Mouse (Mus musculus): Measurements from ENCODE around the gene Kif16b. TPM values are rescaled to one million over a fixed set of nuclear protein-coding genes. Genes with fewer than 3 reads are reported as not detected.

Kif16b gene
- polyA plus RNA-seq, 1 experiment from 2014 or later: 10.5 TPM

GRCm38 (mm10) chr2:142764276-142764675 lies 137.1 kb downstream of the Kif16b start:
- Histone ChIP-seq H3K9me3 (ENCODE audit: control insufficient read depth, low read length) (no peaks in the 10 kb centered on the region), H3K4me3 (ENCODE audit: low read length) (no peak overlapping the region), H3K27me3 (ENCODE audit: control insufficient read depth, insufficient read depth, low read depth, low read length) (no peaks in the 10 kb centered on the region), H3K27ac (ENCODE audit: low read length) (no peak overlapping the region), H3K9ac (ENCODE audit: low read length) (no peak overlapping the region), H3K36me3 (ENCODE audit: control insufficient read depth, insufficient read depth, low read length) (no peaks in the 10 kb centered on the region), H3K4me2 (ENCODE audit: low read depth, low read length) (no peak overlapping the region), H3K4me1 (replicated peaks; ENCODE audit: control insufficient read depth, insufficient read depth, low read length) (no peaks in the 10 kb centered on the region)
- no peak for ATAC-seq (ENCODE audit: low read depth)
- WGBS: 46% methylated on average over 1 of the region's 2 CpGs

DNA sequence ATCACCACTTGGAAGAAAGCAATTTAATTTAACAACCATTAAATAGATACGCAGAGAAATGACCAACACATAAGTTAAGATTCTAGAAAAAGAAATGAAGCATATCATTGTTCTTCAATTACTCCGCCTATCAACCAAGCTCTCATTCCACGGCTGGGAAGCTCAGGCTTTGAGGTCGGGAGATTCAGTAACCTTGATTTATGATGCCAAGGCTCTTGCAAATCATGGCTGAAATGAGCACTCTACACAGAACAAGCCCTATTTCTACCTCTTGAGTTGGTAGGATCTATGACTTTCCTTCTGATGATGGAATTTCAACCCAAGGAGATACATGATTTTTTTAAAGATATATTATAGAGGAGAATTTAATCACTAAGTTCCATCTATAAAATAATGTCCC lies 140.5 kb downstream of the Kif16b start:
- Histone ChIP-seq H3K36me3 (ENCODE audit: control insufficient read depth, insufficient read depth, low read length) (no peaks in the 10 kb centered on the region), H3K27ac (ENCODE audit: low read length) (no peak overlapping the region), H3K9me3 (ENCODE audit: control insufficient read depth, low read length) (no peaks in the 10 kb centered on the region), H3K27me3 (ENCODE audit: control insufficient read depth, insufficient read depth, low read depth, low read length) (no peaks in the 10 kb centered on the region), H3K4me2 (ENCODE audit: low read depth, low read length) (no peak overlapping the region), H3K4me3 (ENCODE audit: low read length) (no peak overlapping the region), H3K4me1 (replicated peaks; ENCODE audit: control insufficient read depth, insufficient read depth, low read length) (no peaks in the 10 kb centered on the region), H3K9ac (ENCODE audit: low read length) (no peak overlapping the region)
- no peak for ATAC-seq (ENCODE audit: low read depth)
- 75% methylated on average over 4 of the region's 4 CpGs for WGBS

- no peak for ATAC-seq (ENCODE audit: low read depth)
- Histone ChIP-seq H3K4me1 (replicated peaks; ENCODE audit: control insufficient read depth, insufficient read depth, low read length) (no peaks in the 10 kb centered on the region), H3K9me3 (ENCODE audit: control insufficient read depth, low read length) (no peaks in the 10 kb centered on the region), H3K27me3 (ENCODE audit: control insufficient read depth, insufficient read depth, low read depth, low read length) (no peaks in the 10 kb centered on the region), H3K36me3 (ENCODE audit: control insufficient read depth, insufficient read depth, low read length) (no peaks in the 10 kb centered on the region), H3K27ac (ENCODE audit: low read length) (no peak overlapping the region), H3K4me2 (ENCODE audit: low read depth, low read length) (no peak overlapping the region), H3K4me3 (ENCODE audit: low read length) (no peak overlapping the region), H3K9ac (ENCODE audit: low read length) (no peak overlapping the region)
- WGBS: 88% methylated on average over 4 of the region's 4 CpGs
These were observed 142.1 kb downstream of the Kif16b start for GRCm38 (mm10) chr2:142759192-142759591.

DNA sequence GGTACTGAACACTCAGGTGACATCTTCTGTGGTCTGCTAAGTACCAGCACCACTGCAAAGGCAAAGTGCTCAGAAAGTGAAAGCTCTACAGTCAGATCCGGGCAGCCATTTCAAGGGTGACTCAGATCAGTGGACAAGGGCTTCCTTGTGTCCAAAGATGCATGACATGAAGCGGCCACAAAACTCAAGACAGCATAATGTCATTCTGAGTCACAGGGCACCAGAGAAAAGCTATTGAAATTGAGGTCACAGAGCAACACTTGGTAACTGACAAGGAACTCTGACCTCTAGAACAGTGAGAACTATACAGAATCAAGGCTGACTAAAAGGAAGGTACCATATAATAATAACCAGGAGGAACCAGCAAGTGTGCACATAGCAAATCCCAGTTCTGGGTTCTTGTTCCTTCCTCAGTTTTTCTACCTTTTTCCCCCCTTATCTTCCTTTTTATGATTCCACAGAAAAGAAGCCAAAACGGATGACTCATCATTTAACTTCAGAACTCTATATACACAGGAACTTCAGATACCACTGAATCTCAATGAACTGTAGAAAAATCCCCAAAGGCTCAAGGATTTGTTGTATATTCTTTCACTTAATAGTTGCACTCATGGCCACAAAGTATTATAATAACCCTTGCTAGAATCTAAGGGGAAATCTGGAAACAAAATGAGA lies 143.1 kb downstream of the Kif16b start:
- H3K27me3 ChIP-seq (ENCODE audit: control insufficient read depth, insufficient read depth, low read depth, low read length): no peaks in the 10 kb centered on the region
- no peak for ATAC-seq (ENCODE audit: low read depth)
- WGBS: 79% methylated on average over 3 of the region's 3 CpGs
- H3K9ac ChIP-seq (ENCODE audit: low read length): no peak overlapping the region
- H3K27ac ChIP-seq (ENCODE audit: low read length): no peak overlapping the region
- H3K9me3 ChIP-seq (ENCODE audit: control insufficient read depth, low read length): no peaks in the 10 kb centered on the region
- H3K4me1 ChIP-seq (replicated peaks; ENCODE audit: control insufficient read depth, insufficient read depth, low read length): no peaks in the 10 kb centered on the region
- H3K4me3 ChIP-seq (ENCODE audit: low read length): no peak overlapping the region
- no peak overlapping the region for H3K4me2 ChIP-seq (ENCODE audit: low read depth, low read length)
- no peaks in the 10 kb centered on the region for H3K36me3 ChIP-seq (ENCODE audit: control insufficient read depth, insufficient read depth, low read length)

- WGBS: 71% methylated on average over 2 of the region's 2 CpGs
- no peak for ATAC-seq (ENCODE audit: low read depth)
- Histone ChIP-seq H3K36me3 (ENCODE audit: control insufficient read depth, insufficient read depth, low read length) (no peaks in the 10 kb centered on the region; the same call in 1 of the 2 replicates), H3K4me2 (ENCODE audit: low read depth, low read length) (no peak overlapping the region), H3K9me3 (ENCODE audit: control insufficient read depth, low read length) (no peaks in the 10 kb centered on the region), H3K4me1 (replicated peaks; ENCODE audit: control insufficient read depth, insufficient read depth, low read length) (no peaks in the 10 kb centered on the region), H3K27ac (ENCODE audit: low read length) (no peak overlapping the region), H3K27me3 (ENCODE audit: control insufficient read depth, insufficient read depth, low read depth, low read length) (no peaks in the 10 kb centered on the region), H3K4me3 (ENCODE audit: low read length) (no peak overlapping the region), H3K9ac (ENCODE audit: low read length) (no peak overlapping the region)
These were observed 162.0 kb downstream of the Kif16b start for GRCm38 (mm10) chr2:142739338-142739737.

DNA sequence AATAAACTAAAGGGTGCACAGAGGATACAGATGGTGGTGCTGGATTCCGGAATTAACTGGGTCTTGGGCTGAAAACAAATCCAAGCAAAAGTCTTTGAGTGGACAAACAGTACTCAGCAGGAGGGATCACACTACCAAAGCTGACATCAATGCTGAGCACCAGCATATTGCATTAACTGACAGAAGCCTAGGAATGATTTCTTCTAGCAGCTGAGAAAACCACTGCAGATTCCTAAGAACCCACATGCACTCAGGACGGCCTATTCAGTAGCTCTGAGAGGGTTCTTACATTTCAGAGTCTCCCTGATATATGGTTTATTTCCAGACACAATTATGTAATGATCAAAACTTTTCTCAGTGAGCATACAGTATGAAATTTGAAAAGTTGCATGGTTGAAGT lies 162.8 kb downstream of the Kif16b start:
- Histone ChIP-seq H3K27me3 (ENCODE audit: control insufficient read depth, insufficient read depth, low read depth, low read length) (no peaks in the 10 kb centered on the region), H3K9me3 (ENCODE audit: control insufficient read depth, low read length) (no peaks in the 10 kb centered on the region), H3K27ac (ENCODE audit: low read length) (no peak overlapping the region), H3K4me3 (ENCODE audit: low read length) (no peak overlapping the region), H3K36me3 (ENCODE audit: control insufficient read depth, insufficient read depth, low read length) (no peaks in the 10 kb centered on the region; the same call in 1 of the 2 replicates), H3K9ac (ENCODE audit: low read length) (no peak overlapping the region), H3K4me1 (replicated peaks; ENCODE audit: control insufficient read depth, insufficient read depth, low read length) (no peaks in the 10 kb centered on the region), H3K4me2 (ENCODE audit: low read depth, low read length) (no peak overlapping the region)
- 80% methylated on average over 2 of the region's 2 CpGs for WGBS
- no peak for ATAC-seq (ENCODE audit: low read depth)

- Histone ChIP-seq H3K4me1 (replicated peaks; ENCODE audit: control insufficient read depth, insufficient read depth, low read length) (peaks cover 10% of the 10 kb centered on the region; the same call in 1 of the 2 replicates), H3K27me3 (ENCODE audit: control insufficient read depth, insufficient read depth, low read depth, low read length) (no peaks in the 10 kb centered on the region), H3K9ac (ENCODE audit: low read length) (no peak overlapping the region), H3K4me2 (ENCODE audit: low read depth, low read length) (no peak overlapping the region), H3K27ac (ENCODE audit: low read length) (no peak overlapping the region), H3K36me3 (ENCODE audit: control insufficient read depth, insufficient read depth, low read length) (no peaks in the 10 kb centered on the region; the same call in 1 of the 2 replicates), H3K9me3 (ENCODE audit: control insufficient read depth, low read length) (no peaks in the 10 kb centered on the region), H3K4me3 (ENCODE audit: low read length) (no peak overlapping the region)
- 84% methylated on average over 3 of the region's 3 CpGs for WGBS
- no peak for ATAC-seq (ENCODE audit: low read depth)
These were observed 165.6 kb downstream of the Kif16b start for GRCm38 (mm10) chr2:142735691-142736090.

DNA sequence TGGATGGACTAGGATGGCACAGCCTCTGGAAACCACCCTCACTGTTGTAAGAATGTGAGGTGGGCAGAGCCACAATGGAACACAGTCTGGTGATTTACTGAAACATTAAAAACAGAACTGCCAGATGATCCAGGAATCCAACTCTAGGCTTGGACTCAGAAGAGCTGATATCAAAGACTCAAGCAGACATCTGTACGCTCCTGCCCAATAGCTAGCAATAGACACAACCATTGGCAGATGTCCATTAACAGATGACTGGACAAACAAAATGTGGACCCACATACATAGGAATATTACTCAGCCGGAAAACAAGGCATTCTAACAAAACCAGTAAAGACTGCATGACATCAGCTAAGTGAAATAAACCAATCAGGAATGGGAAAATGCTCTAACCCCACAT lies 167.3 kb downstream of the Kif16b start:
- H3K4me1 ChIP-seq (replicated peaks; ENCODE audit: control insufficient read depth, insufficient read depth, low read length): peaks cover 10% of the 10 kb centered on the region; the same call in 1 of the 2 replicates
- H3K9me3 ChIP-seq (ENCODE audit: control insufficient read depth, low read length): no peaks in the 10 kb centered on the region
- no peak overlapping the region for H3K9ac ChIP-seq (ENCODE audit: low read length)
- ATAC-seq (ENCODE audit: low read depth): no peak
- H3K4me2 ChIP-seq (ENCODE audit: low read depth, low read length): no peak overlapping the region
- H3K4me3 ChIP-seq (ENCODE audit: low read length): no peak overlapping the region
- WGBS: 93% methylated on average over 2 of the region's 2 CpGs
- H3K27ac ChIP-seq (ENCODE audit: low read length): no peak overlapping the region
- H3K27me3 ChIP-seq (ENCODE audit: control insufficient read depth, insufficient read depth, low read depth, low read length): no peaks in the 10 kb centered on the region
- H3K36me3 ChIP-seq (ENCODE audit: control insufficient read depth, insufficient read depth, low read length): no peaks in the 10 kb centered on the region

DNA sequence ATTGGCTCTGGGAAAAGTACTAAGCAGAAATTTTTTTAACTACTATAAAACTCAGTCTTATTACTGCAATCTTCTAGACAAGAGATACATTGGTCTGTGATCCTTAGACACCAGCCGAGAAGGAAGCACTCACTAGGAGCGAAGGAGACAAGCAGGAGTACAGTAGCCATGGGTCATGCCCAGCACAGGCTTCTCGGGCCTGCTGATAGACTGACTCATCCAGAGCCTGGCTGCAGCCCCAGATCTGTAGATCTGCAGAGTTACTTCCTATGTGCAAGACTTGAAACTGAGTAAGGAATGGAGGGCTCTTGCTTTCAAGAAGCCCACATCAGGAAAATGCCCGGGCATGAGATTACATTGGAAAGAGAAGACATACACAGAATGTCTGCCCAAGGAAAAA lies 169.0 kb downstream of the Kif16b start:
- WGBS: 68% methylated on average over 4 of the region's 4 CpGs
- no peak for ATAC-seq (ENCODE audit: low read depth)
- peaks cover 10% of the 10 kb centered on the region; the same call in 1 of the 2 replicates for H3K4me1 ChIP-seq (replicated peaks; ENCODE audit: control insufficient read depth, insufficient read depth, low read length)
- 0 out of 2 replicates have a peak overlapping the region, but pooled peaks have one; percentile 22 for H3K27ac ChIP-seq (ENCODE audit: low read length)
- no peak overlapping the region for H3K4me2 ChIP-seq (ENCODE audit: low read depth, low read length)
- H3K9me3 ChIP-seq (ENCODE audit: control insufficient read depth, low read length): no peaks in the 10 kb centered on the region
- H3K36me3 ChIP-seq (ENCODE audit: control insufficient read depth, insufficient read depth, low read length): no peaks in the 10 kb centered on the region
- H3K4me3 ChIP-seq (ENCODE audit: low read length): no peak overlapping the region
- no peak overlapping the region for H3K9ac ChIP-seq (ENCODE audit: low read length)
- H3K27me3 ChIP-seq (ENCODE audit: control insufficient read depth, insufficient read depth, low read depth, low read length): no peaks in the 10 kb centered on the region
